Mouse (Mus musculus) frontal cortex, adult (tissue): ENCODE results near the gene Atp6v0d1.
"Not testable (repeated sequence)": the region's sequence is repeated elsewhere in the genome, so short reads cannot be mapped to it uniquely, and the experiment has no call there.

Source experiments
- ATAC-seq: cut with Nextera tagmentation; 2 replicates; pipeline ENCODE4 v1.9.2; 2017; ENCODE audit warnings: mild to moderate bottlenecking, moderate library complexity, mixed read lengths; ENCODE audit not compliant: low TSS enrichment

The Atp6v0d1 gene

GRCm38 (mm10) chr8:105574741-105575140, 8.9 kb upstream of the Atp6v0d1 start:
- no peak for ATAC-seq

DNA sequence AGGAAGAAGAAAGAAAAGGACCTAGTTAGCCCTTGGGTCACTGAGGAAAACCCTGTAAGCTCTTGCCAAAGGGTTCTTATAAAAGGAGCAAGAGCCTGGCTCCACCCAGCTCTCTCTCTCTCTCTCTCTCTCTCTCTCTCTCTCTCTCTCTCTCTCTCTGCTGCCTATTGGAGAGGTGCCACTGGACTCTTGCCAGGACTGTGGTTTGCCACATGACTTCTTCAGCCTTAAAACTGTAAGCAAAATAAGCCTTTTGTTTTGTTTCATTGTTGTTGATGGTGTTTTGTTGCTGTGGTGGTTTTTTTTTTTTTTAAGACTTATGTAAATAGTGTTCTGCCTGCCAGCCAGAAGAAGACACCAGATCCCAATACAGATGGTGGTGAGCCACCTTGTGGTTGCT, 7.6 kb upstream of the Atp6v0d1 start:
- ATAC-seq, result no peak

GRCm38 (mm10) chr8:105571810-105572209, 6.0 kb upstream of the Atp6v0d1 start:
- peak; percentile 95 for ATAC-seq

- 0 out of 2 replicates have a peak, but pooled peaks have one; percentile 1 for ATAC-seq
Measured at GRCm38 (mm10) chr8:105566703-105567595, 1.1 kb upstream of the Atp6v0d1 start.

DNA sequence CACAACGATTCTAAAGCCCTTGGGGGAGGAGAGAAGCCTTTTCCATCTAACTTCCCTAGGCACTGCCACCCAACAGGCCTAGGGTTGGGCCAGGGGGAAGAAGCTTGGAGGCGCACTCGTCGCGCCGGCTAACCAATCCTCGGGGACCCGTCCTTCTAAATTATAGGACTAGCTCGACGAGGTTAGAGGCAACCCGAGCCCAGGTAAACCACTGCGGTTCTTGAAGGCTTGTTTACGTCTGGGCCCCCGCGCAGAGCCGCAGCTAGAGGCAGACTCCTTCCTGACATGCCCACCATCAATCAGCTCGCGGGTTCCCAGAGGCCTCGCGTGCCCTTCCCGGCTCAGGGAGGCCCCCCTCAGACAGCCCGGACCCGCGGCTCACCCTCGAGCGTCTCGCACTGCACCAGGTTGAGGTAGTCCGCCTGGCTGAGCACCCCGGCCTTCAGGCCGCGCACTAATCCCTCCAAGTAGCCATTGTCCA, 406 bp downstream of the Atp6v0d1 start:
- ATAC-seq, result peak; percentile 21; the same call in 1 of the 2 replicates

- not testable (repeated sequence) for ATAC-seq
Measured at GRCm38 (mm10) chr8:105564573-105565229, 1.1 kb downstream of the Atp6v0d1 start.

- ATAC-seq, result no peak
Measured at GRCm38 (mm10) chr8:105563871-105564270, 2.0 kb downstream of the Atp6v0d1 start.

GRCm38 (mm10) chr8:105562863-105563262, 3.0 kb downstream of the Atp6v0d1 start:
- no peak for ATAC-seq

- no peak for ATAC-seq
Measured at GRCm38 (mm10) chr8:105555230-105555629, 10.6 kb downstream of the Atp6v0d1 start.

DNA sequence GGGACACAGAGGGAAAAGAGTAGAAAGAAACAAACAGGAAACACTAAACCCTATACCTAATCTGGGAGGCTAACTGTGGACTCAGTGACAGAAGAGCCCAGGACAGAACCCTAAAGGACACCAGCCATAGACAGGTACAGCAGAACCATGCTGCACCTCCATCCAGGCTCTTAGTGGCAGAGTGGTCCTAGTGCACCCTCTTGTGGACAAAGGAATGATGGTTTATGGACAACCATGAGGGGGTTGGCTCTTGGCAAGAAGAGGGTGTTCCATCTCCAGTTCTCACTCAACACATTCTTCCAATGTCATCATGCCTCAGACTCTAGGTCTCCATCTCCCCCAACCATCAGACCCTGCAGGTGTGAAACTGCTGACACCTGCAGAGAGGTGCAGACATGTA, 11.8 kb downstream of the Atp6v0d1 start:
- peak; percentile 95 for ATAC-seq

DNA sequence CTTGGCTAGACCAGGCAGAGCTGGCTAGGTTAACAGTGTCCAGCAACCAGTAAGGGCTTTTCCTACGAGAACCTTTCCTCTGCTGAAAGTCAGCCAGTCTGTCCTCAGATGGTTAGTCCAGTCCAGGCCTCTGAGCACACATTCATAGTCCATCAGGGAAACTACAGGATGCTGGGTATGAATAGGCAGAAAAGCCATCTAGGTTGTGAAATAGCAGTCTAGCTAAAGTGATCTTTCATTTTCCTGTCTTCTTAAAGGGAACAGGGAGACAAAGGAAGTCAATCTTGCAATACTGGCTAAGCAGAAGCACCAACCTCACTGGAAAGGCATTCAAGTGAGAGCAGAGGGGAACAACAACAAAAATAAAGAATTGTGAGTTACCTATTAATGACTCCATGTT, 13.0 kb downstream of the Atp6v0d1 start:
- ATAC-seq, result no peak

GRCm38 (mm10) chr8:105552032-105552431, 13.8 kb downstream of the Atp6v0d1 start:
- ATAC-seq, result no peak

DNA sequence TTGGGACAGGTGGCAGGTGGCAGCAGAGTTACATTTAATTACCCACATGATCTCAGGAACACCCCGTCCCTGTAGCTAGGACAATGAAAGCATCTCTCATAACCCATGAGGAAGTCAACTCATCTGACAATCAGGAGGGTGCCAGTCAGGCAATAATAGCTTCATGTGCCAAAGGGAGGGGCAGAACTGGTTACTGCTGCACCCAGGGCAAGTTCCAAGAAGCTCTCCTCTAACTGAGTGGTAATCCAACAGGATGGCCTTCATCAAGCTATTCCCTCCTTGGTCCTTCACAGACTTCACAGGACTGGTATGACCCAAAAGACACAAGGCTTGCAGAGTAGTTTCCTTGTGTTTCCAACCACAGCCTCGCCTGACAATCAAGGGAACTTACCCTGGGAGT, 15.8 kb downstream of the Atp6v0d1 start:
- no peak for ATAC-seq

- no peak for ATAC-seq
Measured at GRCm38 (mm10) chr8:105549506-105549905, 16.3 kb downstream of the Atp6v0d1 start.

- no peak for ATAC-seq
Measured at GRCm38 (mm10) chr8:105546384-105547350, 19.2 kb downstream of the Atp6v0d1 start.

DNA sequence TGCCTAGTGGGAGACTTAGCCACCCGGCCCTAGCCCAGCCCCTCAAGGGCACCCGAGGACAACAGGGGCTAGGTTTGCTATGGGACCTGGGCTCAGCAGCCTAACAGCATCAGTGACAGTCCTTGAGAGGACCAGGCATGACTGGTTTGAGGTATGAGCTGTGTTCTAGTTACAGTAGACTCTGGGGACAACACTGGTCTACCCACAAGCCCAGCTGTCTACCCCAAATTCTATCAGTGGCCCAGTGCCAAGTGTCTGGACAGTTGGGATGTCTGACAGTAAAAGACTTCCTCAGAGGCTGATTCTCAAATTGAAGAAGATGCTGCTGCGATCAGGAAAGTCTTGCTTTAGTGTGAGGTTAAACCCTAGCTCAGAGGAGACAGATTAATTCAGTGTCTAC, 20.6 kb downstream of the Atp6v0d1 start:
- ATAC-seq, result peak; percentile 62

- peak; percentile 60 for ATAC-seq
Measured at GRCm38 (mm10) chr8:105544544-105545205, 21.2 kb downstream of the Atp6v0d1 start.

DNA sequence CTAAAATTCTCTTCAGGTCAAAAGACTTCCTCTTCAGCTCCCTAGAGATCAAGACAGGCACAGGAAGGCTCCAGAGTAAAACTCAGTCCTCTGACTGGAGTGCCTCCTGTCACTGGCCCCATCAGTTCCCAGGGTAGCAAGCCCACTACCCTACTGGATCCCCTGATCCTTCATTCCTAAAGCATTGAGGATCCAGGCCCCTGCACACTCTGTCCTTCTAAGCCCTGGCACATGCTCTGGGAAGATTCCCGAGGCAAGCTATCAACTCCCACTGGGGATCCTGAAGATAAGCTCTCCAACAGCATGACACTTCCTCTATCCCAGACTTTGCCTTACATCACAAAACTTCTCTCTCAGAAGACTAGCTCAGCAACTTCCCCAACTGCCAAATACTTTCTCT, 22.1 kb downstream of the Atp6v0d1 start:
- peak; percentile 28; the same call in 1 of the 2 replicates for ATAC-seq

- no peak for ATAC-seq
Measured at GRCm38 (mm10) chr8:105542808-105543207, 23.0 kb downstream of the Atp6v0d1 start.

GRCm38 (mm10) chr8:105542032-105542656, 23.7 kb downstream of the Atp6v0d1 start:
- ATAC-seq, result no peak

DNA sequence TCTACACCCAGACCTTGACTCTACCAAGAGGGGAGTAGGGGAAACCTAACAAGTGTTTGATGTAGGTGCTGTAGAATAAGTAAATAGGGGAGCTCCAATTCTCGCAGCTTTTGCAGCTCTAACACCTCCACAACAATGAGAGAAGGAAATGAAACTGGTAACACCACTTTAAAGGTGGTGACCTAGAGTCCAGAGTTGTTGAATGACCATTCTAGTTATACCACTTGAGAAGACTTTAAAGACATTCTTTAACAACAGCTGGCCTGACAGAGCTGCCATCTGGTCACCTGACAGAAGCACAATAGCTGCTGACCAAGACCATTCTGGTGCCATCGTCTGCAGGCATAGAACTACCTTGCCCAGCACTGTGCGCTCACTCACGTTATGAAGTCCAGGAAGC, 26.9 kb downstream of the Atp6v0d1 start:
- no peak for ATAC-seq
